Mouse (Mus musculus) heart, adult 2 months (tissue): ENCODE results near the gene Man1c1.
A peak's percentile ranks its signal among the peaks of the same experiment; 100 is the strongest.

ENCODE experiments used
- CTCF ChIP-seq: fragments of 200-600 bp; IDR thresholded peaks from 2 replicates; pipeline ENCODE4 v1.8.1; 2022; ENCODE audit warnings: antibody characterized with exemption, mild to moderate bottlenecking, moderate library complexity
- POLR2A ChIP-seq: fragments of 200-500 bp; IDR thresholded peaks from 2 replicates; pipeline ENCODE4 v1.6.1; 2011; ENCODE audit warnings: mild to moderate bottlenecking, low read depth, low read length, control low read depth; ENCODE audit not compliant: insufficient read depth

GRCm38 (mm10) chr4:134745900-134746661, 42.0 kb upstream of the Man1c1 start:
- TF ChIP-seq POLR2A = no peak
- TF ChIP-seq CTCF = peak; percentile 53
